Mouse (Mus musculus) B cell, adult 67 days (primary cell): ENCODE data around the gene Dmrtc2. TPM values are rescaled to one million over a fixed set of nuclear protein-coding genes. Genes with fewer than 3 reads are reported as not detected.

Experiments used
- total RNA-seq, 2 experiments: library from RNA; stranded (reverse); gene quantifications; 4 replicates each; pipeline ENCODE4 v1.2.4; 2023

Dmrtc2 gene
- not detected for total RNA-seq

GRCm38 (mm10) chr7:24869532-24870165 is at the start of gene Dmrtc2, which contains the start of gene Lypd4:
TSS of gene Dmrtc2 (plus strand) at chr7:24870057.
TSS of gene Lypd4 (minus strand) at chr7:24869941.

GRCm38 (mm10) chr7:24861913-24862312 is 7.9 kb upstream of the Dmrtc2 start, which contains the start of gene Gm9844:
TSS of gene Gm9844 (plus strand) at chr7:24862213.

GRCm38 (mm10) chr7:24883896-24884692 is 14.2 kb downstream of the Dmrtc2 start, which contains the start of gene Rps19:
TSS of gene Rps19 (plus strand) at chr7:24884371.

DNA sequence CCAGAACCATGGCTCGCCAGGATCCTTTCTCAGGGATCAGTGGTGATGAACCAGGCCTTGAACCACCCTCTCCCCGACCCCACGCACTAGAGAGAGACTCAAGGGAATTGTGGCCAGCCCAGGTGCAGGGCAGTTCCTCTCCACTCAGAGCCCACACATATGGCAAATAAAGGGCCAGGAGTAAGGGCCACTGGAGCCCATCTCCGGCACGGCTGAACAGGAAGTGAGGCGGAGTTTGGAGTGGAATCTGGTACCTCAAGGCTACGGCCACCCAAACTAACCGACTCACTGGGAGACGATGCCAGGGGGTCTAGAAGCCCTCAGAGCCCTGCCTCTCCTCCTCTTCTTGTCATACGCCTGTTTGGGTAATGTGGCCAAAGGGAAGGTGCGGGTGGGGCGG is 27.4 kb downstream of the Dmrtc2 start, which contains the start of gene Cd79a:
Gene Cd79a, plus strand, starts transcription at position 158 of the 400 bp plus-strand sequence.

DNA sequence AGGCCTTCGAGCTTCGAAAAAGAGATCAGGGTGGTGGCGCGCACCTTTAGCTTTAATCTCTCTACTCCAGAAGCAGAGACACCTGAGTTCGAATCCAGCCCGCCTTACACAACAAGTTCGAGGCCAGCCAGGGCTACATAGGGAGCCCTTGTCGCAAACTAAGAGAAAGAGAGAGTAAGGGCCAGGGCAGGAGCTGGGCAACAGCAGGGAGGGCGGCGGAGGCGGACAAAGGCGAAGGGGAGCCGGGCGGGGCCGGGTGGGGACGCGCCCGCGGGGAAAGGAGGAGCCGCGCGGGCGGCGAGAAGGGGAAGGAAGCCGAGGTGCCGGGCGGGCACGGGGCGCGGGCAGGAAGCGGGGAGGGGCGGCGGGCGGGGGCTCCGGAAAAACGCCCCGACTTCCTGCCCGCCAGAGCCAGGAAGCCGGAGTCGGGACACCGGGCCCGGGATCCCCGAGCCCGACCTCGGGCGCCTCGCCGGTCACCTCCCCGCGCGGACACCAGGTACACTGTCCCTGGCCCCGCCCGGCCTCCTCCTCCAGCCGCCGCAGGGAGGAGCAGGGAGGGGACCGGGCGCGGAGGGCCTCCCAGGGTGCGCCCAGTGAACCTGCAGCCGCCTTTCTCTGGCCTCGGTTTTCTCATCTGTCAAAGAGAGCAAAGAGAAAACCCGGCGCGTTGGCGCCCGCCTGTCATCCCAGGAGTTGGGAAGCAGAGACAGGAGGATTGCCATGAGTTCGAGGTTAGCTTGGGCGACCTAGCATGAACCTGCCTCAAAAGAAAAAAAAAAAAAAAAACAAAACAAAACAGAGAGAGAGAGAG is 33.0 kb downstream of the Dmrtc2 start, which contains the start of gene Arhgef1:
Gene Arhgef1, plus strand, starts transcription at position 283 of the 814 bp plus-strand sequence.

Other genes starting within 250 kb of the Dmrtc2 start
- gene Lypd3, start 233.5 kb upstream of the Dmrtc2 start, total RNA-seq: under 1 TPM; 0.33 to 0.64 TPM
- not detected for gene Tex101, start 193.4 kb upstream of the Dmrtc2 start, total RNA-seq
- not detected for gene BC049730, start 160.8 kb upstream of the Dmrtc2 start, total RNA-seq
- not detected for gene Gm4763, start 143.1 kb upstream of the Dmrtc2 start, total RNA-seq
- under 1 TPM in 1 of 2 experiments, not detected in 1; 0.38 TPM for gene Cd177, start 109.7 kb upstream of the Dmrtc2 start, total RNA-seq
- not detected for gene Ceacam10, start 92.9 kb upstream of the Dmrtc2 start, total RNA-seq
- not detected for gene Gm9844, start 7.8 kb upstream of the Dmrtc2 start, total RNA-seq
- not detected for gene Lypd4, start 116 bp upstream of the Dmrtc2 start, total RNA-seq
- gene Rps19, start 14.3 kb downstream of the Dmrtc2 start, total RNA-seq: 1,000 to 10,000 TPM; 2,670 to 2,732 TPM
- gene Cd79a, start 27.3 kb downstream of the Dmrtc2 start, total RNA-seq: 1,000 to 10,000 TPM; 1,811 to 1,852 TPM
- 1,000 to 10,000 TPM; 1,277 to 1,485 TPM for gene Arhgef1, start 32.9 kb downstream of the Dmrtc2 start, total RNA-seq
- not detected for gene Gm4881, start 74.4 kb downstream of the Dmrtc2 start, total RNA-seq
- gene Rabac1, start 102.7 kb downstream of the Dmrtc2 start, total RNA-seq: 100 to 1,000 TPM; 193 to 204 TPM
- gene Atp1a3, start 135.9 kb downstream of the Dmrtc2 start, total RNA-seq: under 1 TPM; 0.42 to 0.87 TPM
- 1 to 10 TPM; 2.7 to 3.4 TPM for gene Grik5, start 202.3 kb downstream of the Dmrtc2 start, total RNA-seq
- gene Zfp574, start 202.5 kb downstream of the Dmrtc2 start, total RNA-seq: 10 to 100 TPM; 18.7 to 20.9 TPM